Mouse (Mus musculus) lung, postnatal 0 days (tissue): Measurements from ENCODE around the gene Ccdc106. TPM values are rescaled to one million over a fixed set of nuclear protein-coding genes. Genes with fewer than 3 reads are reported as not detected.

Experiments
- ATAC-seq: fragments of 200-750 bp; cut with Nextera tagmentation; 2 replicates; pipeline ENCODE4 v1.8.0; 2017; ENCODE audit warnings: moderate library complexity
- DNase-seq: peaks from one replicate; pipeline ENCODE4 v3.0.0-alpha.2; 2016; ENCODE audit warnings: low spot score
- H3K27ac ChIP-seq: fragments of 300-500 bp; sonication (generic); 2 replicates; pipeline ENCODE4 v1.5.1; 2014; ENCODE audit warnings: antibody characterized with exemption, mild to moderate bottlenecking, low read length, mixed read lengths
- H3K27me3 ChIP-seq: fragments of 300-500 bp; sonication (generic); replicated peaks from 2 replicates; pipeline ENCODE4 v1.6.1; 2014; ENCODE audit warnings: low read length, mixed read lengths; ENCODE audit not compliant: insufficient read depth
- H3K36me3 ChIP-seq: fragments of 300-500 bp; sonication (generic); 2 replicates; pipeline ENCODE4 v1.6.1; 2014; ENCODE audit warnings: low read length, mixed read lengths; ENCODE audit not compliant: insufficient read depth
- H3K4me1 ChIP-seq: fragments of 300-500 bp; sonication (generic); 2 replicates; pipeline ENCODE4 v1.6.1; 2014; ENCODE audit warnings: antibody characterized with exemption, low read depth, low read length, mixed read lengths; ENCODE audit not compliant: insufficient read depth
- H3K4me2 ChIP-seq: fragments of 300-500 bp; sonication (generic); replicated peaks from 2 replicates; pipeline ENCODE4 v1.6.1; 2014; ENCODE audit warnings: low read depth, mild to moderate bottlenecking, low read length, moderate library complexity, mixed read lengths
- H3K4me3 ChIP-seq: fragments of 300-500 bp; sonication (generic); 2 replicates; pipeline ENCODE4 v1.5.1; 2014; ENCODE audit warnings: low read depth, low read length
- H3K9ac ChIP-seq: fragments of 300-500 bp; sonication (generic); replicated peaks from 2 replicates; pipeline ENCODE4 v1.6.1; 2014; ENCODE audit warnings: low read depth, mild to moderate bottlenecking
- H3K9me3 ChIP-seq: fragments of 300-500 bp; sonication (generic); 2 replicates; pipeline ENCODE4 v1.6.1; 2016; ENCODE audit warnings: low read length, mixed read lengths
- CTCF ChIP-seq: IDR thresholded peaks from 2 replicates; pipeline ENCODE4 v1.5.1; 2016; ENCODE audit warnings: antibody characterized with exemption, mild to moderate bottlenecking
- EP300 ChIP-seq: IDR thresholded peaks from 2 replicates; pipeline ENCODE4 v1.6.1; 2016; ENCODE audit warnings: antibody characterized with exemption, mild to moderate bottlenecking, control low read depth
- WGBS: fragments of 180-500 bp; shearing (Covaris S2); extraction: QIAGEN DNeasy Blood & Tissue Kit; methylation state at CpG from one replicate; pipeline ENCODE4 v1.1.7; 2014; 5-methylcytosine and 5-hydroxymethylcytosine counted together
- polyA plus RNA-seq: library from polyadenylated mRNA; unstranded; fragments of >200 nt; fragmentation: Nextera tagmentation; extraction: Ambion mirVana; gene quantifications from 2 replicates; pipeline ENCODE4 v1.2.1, GENCODE M21; 2015

The Ccdc106 gene
- polyA plus RNA-seq, 1 experiment from 2014 or later: 0.42 TPM

- DNase-seq (no peak), ATAC-seq (no peak)
- Histone ChIP-seq H3K36me3 (peaks cover 46% of the 10 kb centered on the region), H3K27me3 (no peaks in the 10 kb centered on the region), H3K27ac (no peak within 1 kb of the TSS), H3K9ac (no peak within 1 kb of the TSS), H3K4me1 (no peaks in the 10 kb centered on the region), H3K4me2 (no peak within 1 kb of the TSS), H3K4me3 (no peak within 1 kb of the TSS), H3K9me3 (peaks cover 25% of the 10 kb centered on the region)
- TF ChIP-seq EP300: no peak
- TF ChIP-seq CTCF: no peak
- WGBS: 90% methylated on average over 3 of the region's 3 CpGs
Observed at GRCm38 (mm10) chr7:5033818-5034217, 13.5 kb downstream of the Ccdc106 start, which contains the start of gene 4632433K11Rik. 4632433K11Rik (plus strand) TSS chr7:5034118.

- no peaks in the 10 kb centered on the region for H3K4me1 ChIP-seq
- H3K36me3 ChIP-seq: peaks cover 28% of the 10 kb centered on the region
- no peak for TF ChIP-seq CTCF
- TF ChIP-seq EP300: no peak
- H3K9ac ChIP-seq: no peak overlapping the region
- H3K9me3 ChIP-seq: peaks cover 13% of the 10 kb centered on the region
- no peaks in the 10 kb centered on the region for H3K27me3 ChIP-seq
- no peak overlapping the region for H3K27ac ChIP-seq
- DNase-seq (no peak), ATAC-seq (no peak)
- 96% methylated on average over 17 of the region's 17 CpGs for WGBS
- no peak overlapping the region for H3K4me3 ChIP-seq
- no peak overlapping the region for H3K4me2 ChIP-seq
Observed at GRCm38 (mm10) chr7:5035628-5036027, 15.3 kb downstream of the Ccdc106 start.

DNA sequence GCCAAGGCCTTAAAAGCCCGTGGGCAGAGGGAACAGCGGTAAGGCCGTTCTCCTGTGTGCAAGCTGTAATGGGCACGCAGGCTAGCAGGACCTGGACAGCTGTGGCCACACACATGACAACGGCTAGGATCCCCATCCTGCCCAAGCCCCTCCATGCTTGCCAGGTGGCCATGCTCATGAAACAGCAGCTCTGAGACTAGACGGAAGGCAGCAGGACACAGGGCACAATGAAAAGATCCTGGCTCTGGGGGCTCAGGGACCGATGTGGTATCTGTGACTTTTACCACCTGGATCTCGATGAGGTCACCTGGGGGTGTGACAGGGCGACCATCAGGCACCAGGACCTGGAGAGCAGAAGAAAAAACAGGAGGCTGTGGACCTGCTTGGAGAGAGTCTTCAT is 15.8 kb downstream of the Ccdc106 start:
- H3K4me1 ChIP-seq: no peaks in the 10 kb centered on the region
- ATAC-seq: no peak
- peaks cover 8% of the 10 kb centered on the region for H3K9me3 ChIP-seq
- TF ChIP-seq CTCF: no peak
- TF ChIP-seq EP300: no peak
- no peak overlapping the region for H3K27ac ChIP-seq
- peaks cover 23% of the 10 kb centered on the region for H3K36me3 ChIP-seq
- no peaks in the 10 kb centered on the region for H3K27me3 ChIP-seq
- no peak overlapping the region for H3K4me3 ChIP-seq
- no peak overlapping the region for H3K9ac ChIP-seq
- DNase-seq: no peak
- no peak overlapping the region for H3K4me2 ChIP-seq
- WGBS: 89% methylated on average over 9 of the region's 9 CpGs

DNA sequence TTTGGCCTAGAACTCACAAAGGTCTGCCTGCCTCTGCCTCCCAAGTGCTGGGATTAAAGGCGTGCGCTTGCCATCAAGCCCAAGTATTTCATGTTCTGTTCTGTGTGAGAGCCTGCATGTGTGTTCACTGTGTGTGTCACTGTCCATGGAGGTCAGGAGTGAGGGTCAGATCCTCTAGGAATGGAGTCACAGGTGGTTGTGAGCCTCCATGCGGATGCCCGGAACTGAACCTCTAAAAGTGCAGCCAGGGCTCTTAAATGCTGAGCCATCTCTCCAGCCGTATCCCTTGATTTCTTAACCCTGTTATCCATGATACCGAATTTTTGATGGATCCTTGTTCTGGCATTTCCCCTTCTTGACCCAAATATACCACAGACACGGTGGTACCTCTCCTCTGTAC is 16.7 kb downstream of the Ccdc106 start:
- Histone ChIP-seq H3K27me3 (no peaks in the 10 kb centered on the region), H3K9ac (no peak overlapping the region), H3K4me1 (no peaks in the 10 kb centered on the region), H3K4me3 (no peak overlapping the region), H3K4me2 (no peak overlapping the region), H3K36me3 (peaks cover 14% of the 10 kb centered on the region), H3K27ac (no peak overlapping the region), H3K9me3 (no peaks in the 10 kb centered on the region)
- 96% methylated on average over 7 of the region's 7 CpGs for WGBS
- no peak for ATAC-seq
- no peak for TF ChIP-seq CTCF
- no peak for TF ChIP-seq EP300
- DNase-seq: no peak

DNA sequence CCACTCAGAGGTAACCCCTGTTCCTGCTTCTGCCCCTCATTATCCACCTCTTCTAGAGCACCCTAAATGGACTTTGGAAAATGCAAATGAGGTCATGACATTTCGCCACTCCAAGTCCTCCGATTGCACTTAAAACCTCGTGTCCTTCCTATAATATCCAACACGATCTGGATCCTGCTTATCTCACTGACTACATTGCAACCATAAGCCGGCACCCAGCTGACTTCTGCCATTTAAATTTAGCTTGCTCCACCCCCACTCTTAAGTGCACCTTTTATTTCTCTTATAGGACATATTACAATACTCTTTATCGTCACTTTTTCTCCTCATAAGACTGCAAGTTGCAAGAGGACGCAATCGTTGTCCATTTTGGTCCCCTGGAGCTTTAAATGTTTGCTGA is 17.1 kb downstream of the Ccdc106 start:
- peak overlapping the region; percentile 94; the same call in 1 of the 2 replicates for H3K27ac ChIP-seq
- ATAC-seq: no peak
- no peaks in the 10 kb centered on the region for H3K4me1 ChIP-seq
- DNase-seq: no peak
- H3K9me3 ChIP-seq: no peaks in the 10 kb centered on the region
- peak overlapping the region; percentile 53; the same call in 1 of the 2 replicates for H3K4me3 ChIP-seq
- H3K27me3 ChIP-seq: no peaks in the 10 kb centered on the region
- no peak overlapping the region for H3K9ac ChIP-seq
- WGBS: 83% methylated on average over 8 of the region's 8 CpGs
- H3K4me2 ChIP-seq: peak overlapping the region; percentile 41
- TF ChIP-seq CTCF (no peak), EP300 (no peak)
- peaks cover 9% of the 10 kb centered on the region for H3K36me3 ChIP-seq

DNA sequence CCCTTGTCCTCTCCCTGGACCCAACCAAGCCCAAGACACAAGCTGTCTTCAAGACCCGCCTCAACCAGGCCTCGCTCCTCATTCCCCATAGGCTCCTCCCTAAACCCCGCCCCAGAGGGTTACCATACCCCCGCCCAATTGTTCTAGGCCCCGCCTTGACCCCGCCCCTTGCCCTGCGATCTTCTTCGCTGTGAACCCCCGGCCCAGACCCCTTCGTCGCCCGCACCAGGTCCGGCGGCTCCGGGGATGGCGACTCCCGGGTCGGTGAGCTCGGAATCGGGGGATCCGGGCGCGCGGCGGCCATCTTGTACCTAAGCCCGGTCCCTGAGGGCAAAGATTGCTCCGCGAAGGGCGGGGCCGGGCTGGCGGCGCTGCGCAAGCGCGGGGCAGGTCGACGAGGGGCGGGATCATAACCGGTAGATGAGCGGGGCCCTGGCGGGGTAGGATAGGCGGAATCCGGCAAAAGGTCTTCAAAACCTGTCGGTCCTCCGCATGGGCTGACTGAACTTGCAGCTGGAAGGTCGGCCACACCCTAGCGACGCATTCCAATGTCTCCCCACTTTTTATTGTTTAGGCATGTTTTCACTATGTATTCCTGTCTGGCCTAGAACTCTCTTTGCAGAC is 17.9 kb downstream of the Ccdc106 start, which contains the start of gene Zfp784:
Zfp784 (minus strand) TSS at position 338 of the 624 bp plus-strand sequence.
- Histone ChIP-seq H3K4me1 (no peaks in the 10 kb centered on the region), H3K36me3 (peaks cover 3% of the 10 kb centered on the region; the same call in 1 of the 2 replicates), H3K9ac (peak within 1 kb of the TSS; percentile 60), H3K4me3 (peak within 1 kb of the TSS; percentile 53), H3K9me3 (no peaks in the 10 kb centered on the region), H3K27ac (peak within 1 kb of the TSS; percentile 94), H3K27me3 (no peaks in the 10 kb centered on the region), H3K4me2 (peak within 1 kb of the TSS; percentile 41)
- DNase-seq (peak; percentile 96), ATAC-seq (peak; percentile 99)
- 3% methylated on average over 47 of the region's 48 CpGs for WGBS
- TF ChIP-seq EP300 (no peak), CTCF (no peak)
